Mouse (Mus musculus): ENCODE measurements around the gene Igfbp7. TPM values are rescaled to one million over a fixed set of nuclear protein-coding genes. Genes with fewer than 3 reads are reported as not detected.
A peak's percentile ranks its signal among the peaks of the same experiment; 100 is the strongest.
"Not testable (repeated sequence)": the region's sequence is repeated elsewhere in the genome, so short reads cannot be mapped to it uniquely, and the experiment has no call there.

The Igfbp7 gene
- total RNA-seq (2021), result 100 to 1,000 TPM; 862 to 986 TPM
- long read RNA-seq, experiment 1, transcript Igfbp7-201 (5 exons, 1,116 nt), result major isoform, 1,796 of 2,009 reads
- long read RNA-seq, experiment 1, partial matches to known transcripts, result 33 of 2,009 reads
- long read RNA-seq, experiment 1, other reads (novel, unspliced or antisense), result 176 of 2,009 reads
- long read RNA-seq, experiment 2, transcript Igfbp7-201 (5 exons, 1,116 nt), result major isoform, 556 of 571 reads
- long read RNA-seq, experiment 2, partial matches to known transcripts, result 9 of 571 reads
- long read RNA-seq, experiment 2, other reads (novel, unspliced or antisense), result 5 of 571 reads

GRCm38 (mm10) chr5:77407341-77408298 lies at the start of gene Igfbp7:
TSS of gene Igfbp7 (minus strand) at chr5:77408041.
- DNase-seq, result peak; percentile 91 to 92

GRCm38 (mm10) chr5:77452103-77452502 lies 44.3 kb upstream of the Igfbp7 start:
- no peak for DNase-seq

GRCm38 (mm10) chr5:77449531-77449930 lies 41.7 kb upstream of the Igfbp7 start:
- DNase-seq, result no peak

GRCm38 (mm10) chr5:77445431-77445830 lies 37.6 kb upstream of the Igfbp7 start:
- no peak for DNase-seq

GRCm38 (mm10) chr5:77443889-77444573 lies 36.2 kb upstream of the Igfbp7 start:
- DNase-seq, result no peak

GRCm38 (mm10) chr5:77442856-77443623 lies 35.2 kb upstream of the Igfbp7 start:
- no peak for DNase-seq

- no peak for DNase-seq
Observed at GRCm38 (mm10) chr5:77436308-77436707, 28.5 kb upstream of the Igfbp7 start.

- DNase-seq, result no peak
Observed at GRCm38 (mm10) chr5:77434060-77434459, 26.2 kb upstream of the Igfbp7 start.

- DNase-seq, result no peak
Observed at GRCm38 (mm10) chr5:77433561-77433960, 25.7 kb upstream of the Igfbp7 start.

- DNase-seq, result no peak
Observed at GRCm38 (mm10) chr5:77433119-77433518, 25.3 kb upstream of the Igfbp7 start.

- no peak for DNase-seq
Observed at GRCm38 (mm10) chr5:77432446-77432845, 24.6 kb upstream of the Igfbp7 start.

GRCm38 (mm10) chr5:77431068-77431467 lies 23.2 kb upstream of the Igfbp7 start:
- DNase-seq, result no peak

GRCm38 (mm10) chr5:77430471-77430870 lies 22.6 kb upstream of the Igfbp7 start:
- no peak for DNase-seq

- no peak for DNase-seq
Observed at GRCm38 (mm10) chr5:77430049-77430448, 22.2 kb upstream of the Igfbp7 start.

GRCm38 (mm10) chr5:77428526-77428925 lies 20.7 kb upstream of the Igfbp7 start:
- no peak for DNase-seq

- no peak for DNase-seq
Observed at GRCm38 (mm10) chr5:77427986-77428385, 20.1 kb upstream of the Igfbp7 start.

GRCm38 (mm10) chr5:77425721-77426500 lies 18.1 kb upstream of the Igfbp7 start:
- DNase-seq, result peak in 1 of 2 experiments; percentile 18

GRCm38 (mm10) chr5:77419537-77419936 lies 11.7 kb upstream of the Igfbp7 start:
- DNase-seq, result not testable (repeated sequence)

- DNase-seq, result no peak
Observed at GRCm38 (mm10) chr5:77416058-77416457, 8.2 kb upstream of the Igfbp7 start.

GRCm38 (mm10) chr5:77408530-77408929 lies 689 bp upstream of the Igfbp7 start:
- no peak for DNase-seq

GRCm38 (mm10) chr5:77406371-77406871 lies 1.4 kb downstream of the Igfbp7 start:
- peak in 1 of 2 experiments; percentile 52 for DNase-seq

All from adrenal gland, postnatal 36 days (tissue).